Comparison of ENCODE assay signal across 9 mouse cellular contexts in the genomic region with DNA sequence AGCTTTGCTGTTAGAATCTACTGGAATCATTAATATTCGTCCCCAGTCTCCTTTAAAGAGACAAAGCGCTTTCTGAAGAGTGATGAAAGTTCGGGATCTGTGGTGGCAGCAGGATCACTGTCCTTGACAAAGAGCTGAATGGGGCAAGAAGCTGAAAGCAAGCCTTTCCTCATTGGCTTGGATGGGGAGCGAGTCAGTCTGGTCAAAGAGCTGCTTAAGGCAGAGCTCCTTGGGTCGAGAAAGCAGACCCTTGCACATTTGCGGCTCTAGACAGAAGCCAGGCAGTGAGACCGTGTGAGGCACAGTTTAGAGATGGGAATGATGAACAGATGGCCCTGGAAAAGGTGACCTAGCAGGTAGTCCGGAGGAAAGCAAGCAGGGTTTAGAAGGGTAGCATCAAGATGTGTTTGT. TPM values are rescaled to one million over a fixed set of nuclear protein-coding genes. Genes with fewer than 3 reads are reported as not detected.
DNase-seq lines count a peak whose midpoint lies in the region; ATAC-seq and TF ChIP-seq lines count a peak whose summit lies in the region.
"Had no signal": no experiment of that assay in that cellular context is flagged by ENCODE, and none has a peak within 500 bp of the region (broad histone marks: within the 10 kb centered on the region; RNA-seq: fewer than 3 reads in every experiment).

No protein-coding gene starts in this region.

- no peak overlapping the region for H3K27ac ChIP-seq in heart, adult 2 months
- H3K27ac ChIP-seq in intestine, postnatal 0 days (ENCODE audit: low read depth, low read length): no peak overlapping the region
- H3K27ac ChIP-seq in stomach, embryonic 14.5 days (ENCODE audit: low read length): no peak overlapping the region

- H3K27me3 ChIP-seq in heart, adult 2 months (ENCODE audit: control insufficient read depth, insufficient read depth, low read length): no peaks in the 10 kb centered on the region; the same call in none of the 2 replicates
- 0 out of 2 replicates have a peak, but pooled peaks cover 9% of the 10 kb centered on the region for H3K27me3 ChIP-seq in intestine, postnatal 0 days (replicated peaks; ENCODE audit: control insufficient read depth, insufficient read depth, low read length)
- no peaks in the 10 kb centered on the region for H3K27me3 ChIP-seq in stomach, embryonic 14.5 days (ENCODE audit: control insufficient read depth, insufficient read depth, low read length)

- TF ChIP-seq POLR2A in heart, adult 2 months (IDR thresholded peaks at IDR 0.05; ENCODE audit: insufficient read depth, low read depth, low read length): no peak

- TF ChIP-seq EP300 in heart, adult 2 months (IDR thresholded peaks at IDR 0.05; ENCODE audit: insufficient read depth, low read depth, low read length): no peak

- H3K4me1 ChIP-seq in heart, adult 2 months (ENCODE audit: control insufficient read depth, insufficient read depth, low read length): no peaks in the 10 kb centered on the region
- H3K4me1 ChIP-seq in intestine, postnatal 0 days (replicated peaks; ENCODE audit: control insufficient read depth, insufficient read depth, low read length): no peaks in the 10 kb centered on the region
- no peaks in the 10 kb centered on the region; the same call in 1 of the 2 replicates for H3K4me1 ChIP-seq in stomach, embryonic 14.5 days (ENCODE audit: control insufficient read depth, insufficient read depth, low read length)

- H3K4me3 ChIP-seq in heart, adult 2 months: no peak overlapping the region
- H3K4me3 ChIP-seq in intestine, postnatal 0 days (ENCODE audit: low read depth, low read length): peak overlapping the region; percentile 28; the same call in 1 of the 2 replicates
- H3K4me3 ChIP-seq in stomach, embryonic 14.5 days (ENCODE audit: low read depth, low read length): peak overlapping the region; percentile 31; the same call in 1 of the 2 replicates

- WGBS in heart, adult 2 months: 20% methylated on average over 8 of the region's 8 CpGs
- 18% methylated on average over 8 of the region's 8 CpGs for WGBS in intestine, postnatal 0 days
- WGBS in stomach, embryonic 14.5 days: 19% methylated on average over 8 of the region's 8 CpGs

- no peaks in the 10 kb centered on the region for H3K79me2 ChIP-seq in heart, adult 2 months (replicated peaks; ENCODE audit: control insufficient read depth, insufficient read depth, low read length)

- intact Hi-C loops in heart, adult 2 months (cut with DNase I): no loop called here

- H3K9ac ChIP-seq in heart, adult 2 months (ENCODE audit: low read depth, low read length): no peak overlapping the region
- no peak overlapping the region for H3K9ac ChIP-seq in intestine, postnatal 0 days (ENCODE audit: low read depth, low read length)
- no peak overlapping the region for H3K9ac ChIP-seq in stomach, embryonic 14.5 days (replicated peaks; ENCODE audit: low read depth, low read length)

- H3K36me3 ChIP-seq in heart, adult 2 months (ENCODE audit: control insufficient read depth, insufficient read depth, low read length): no peaks in the 10 kb centered on the region
- no peaks in the 10 kb centered on the region for H3K36me3 ChIP-seq in intestine, postnatal 0 days (ENCODE audit: control insufficient read depth, insufficient read depth)
- no peaks in the 10 kb centered on the region for H3K36me3 ChIP-seq in stomach, embryonic 14.5 days (ENCODE audit: control insufficient read depth, insufficient read depth, low read length)

- peak; percentile 86 for DNase-seq in heart, adult 11 months
- no peak for DNase-seq in heart, adult 2 months
- peak; percentile 7 for DNase-seq in right cerebral cortex, postnatal 4 days
- no peak for DNase-seq in right cerebral cortex, adult 18-20 months
- no peak for DNase-seq in urinary bladder, adult 2 months (ENCODE audit: low spot score)
- no peak for DNase-seq in urinary bladder, postnatal 25 days (ENCODE audit: low spot score)

- no peak for TF ChIP-seq CTCF in heart, adult 2 months (IDR thresholded peaks at IDR 0.05)
- no peak for TF ChIP-seq CTCF in intestine, postnatal 0 days (IDR thresholded peaks at IDR 0.05; ENCODE audit: low read depth)

- peak overlapping the region; percentile 57 for H3K4me2 ChIP-seq in intestine, postnatal 0 days (replicated peaks; ENCODE audit: low read depth)
- H3K4me2 ChIP-seq in stomach, embryonic 14.5 days (replicated peaks; ENCODE audit: low read depth, low read length): peak overlapping the region; percentile 69

- no peak for ATAC-seq in intestine, postnatal 0 days
- ATAC-seq in stomach, embryonic 14.5 days (ENCODE audit: insufficient number of reproducible peaks, insufficient read depth, low FRiP score, low read depth): no peak

- H3K9me3 ChIP-seq in intestine, postnatal 0 days (ENCODE audit: control insufficient read depth): no peaks in the 10 kb centered on the region
- H3K9me3 ChIP-seq in stomach, embryonic 14.5 days (ENCODE audit: control insufficient read depth, low read depth, low read length): no peaks in the 10 kb centered on the region

RNA-seq across cellular contexts. Expression of gene Plcxd3, which starts 0.9 kb away (rescaled TPM):
- total RNA-seq in heart, adult 2 months (2021): under 1 TPM; 0.18 to 0.34 TPM
- polyA plus RNA-seq in heart, adult 2 months (2012; rRNA removed): 0.18 and 0.20 TPM in 2 replicates
- polyA plus RNA-seq in intestine, postnatal 0 days (2015; fragmentation: Nextera tagmentation; extraction: Ambion mirVana): 1.3 TPM in 2 replicates
- polyA plus RNA-seq in stomach, embryonic 14.5 days (2014; fragmentation: Nextera tagmentation; extraction: Ambion mirVana): 3.2 and 3.4 TPM in 2 replicates
- polyA plus RNA-seq in urinary bladder, adult 2 months (2012; rRNA removed): 0.37 and 1.3 TPM in 2 replicates
- polyA plus RNA-seq: spleen, adult 2 months had no signal

Comparison
In these comparisons a context has a peak if more than half of its experiments do, and no peak if none do; other contexts are left out.
1. DNase-seq: peak in heart, adult 11 months (single experiment) and right cerebral cortex, postnatal 4 days (single experiment); none in heart, adult 2 months (0 of 2), right cerebral cortex, adult 18-20 months (single experiment), urinary bladder, adult 2 months (single experiment) and urinary bladder, postnatal 25 days (single experiment).